Mouse (Mus musculus) lung, embryonic 16.5 days (tissue): ENCODE results near the gene Dlg5. TPM values are rescaled to one million over a fixed set of nuclear protein-coding genes. Genes with fewer than 3 reads are reported as not detected.

Experiments
- ATAC-seq: fragments of 200-750 bp; cut with Nextera tagmentation; 2 replicates; pipeline ENCODE4 v1.8.0; 2017; ENCODE audit warnings: low read depth, mild to moderate bottlenecking, moderate library complexity
- H3K27ac ChIP-seq: fragments of 300-500 bp; sonication (generic); 2 replicates; pipeline ENCODE4 v1.5.1; 2014; ENCODE audit warnings: mild to moderate bottlenecking, control low read depth, low read length
- H3K27me3 ChIP-seq: fragments of 300-500 bp; sonication (generic); 2 replicates; pipeline ENCODE4 v1.6.1; 2014; ENCODE audit warnings: low read depth, low read length, mixed read lengths; ENCODE audit not compliant: control insufficient read depth, insufficient read depth
- H3K36me3 ChIP-seq: fragments of 300-500 bp; sonication (generic); 2 replicates; pipeline ENCODE4 v1.6.1; 2014; ENCODE audit warnings: low read length; ENCODE audit not compliant: control insufficient read depth, insufficient read depth
- H3K4me1 ChIP-seq: fragments of 300-500 bp; sonication (generic); replicated peaks from 2 replicates; pipeline ENCODE4 v1.6.1; 2014; ENCODE audit warnings: low read length, mixed read lengths; ENCODE audit not compliant: control insufficient read depth, insufficient read depth
- H3K4me2 ChIP-seq: fragments of 300-500 bp; sonication (generic); 2 replicates; pipeline ENCODE4 v1.6.1; 2014; ENCODE audit warnings: low read depth, low read length, control low read depth
- H3K4me3 ChIP-seq: fragments of 300-500 bp; sonication (generic); 2 replicates; pipeline ENCODE4 v1.5.1; 2014; ENCODE audit warnings: mild to moderate bottlenecking, low read length, control low read depth
- H3K9ac ChIP-seq: fragments of 300-500 bp; sonication (generic); 2 replicates; pipeline ENCODE4 v1.6.1; 2014; ENCODE audit warnings: low read length, control low read depth
- H3K9me3 ChIP-seq: fragments of 300-500 bp; sonication (generic); 2 replicates; pipeline ENCODE4 v1.6.1; 2016; ENCODE audit warnings: low read length; ENCODE audit not compliant: control insufficient read depth
- WGBS: fragments of 180-500 bp; shearing (Covaris S2); extraction: QIAGEN DNeasy Blood & Tissue Kit; methylation state at CpG from one replicate; pipeline ENCODE4 v1.1.7; 2014; 5-methylcytosine and 5-hydroxymethylcytosine counted together
- microRNA-seq: library from miRNA; unstranded; fragments of <30 nt; microRNA quantifications from one replicate; pipeline ENCODE4, GENCODE M21; 2016
- polyA plus RNA-seq: library from polyadenylated mRNA; unstranded; fragments of >200 nt; fragmentation: Nextera tagmentation; extraction: Ambion mirVana; gene quantifications from 2 replicates; pipeline ENCODE4 v1.2.1, GENCODE M21; 2015

Dlg5 gene
- polyA plus RNA-seq, 1 experiment from 2014 or later = 9.9 TPM

- ATAC-seq = no peak
- no peak overlapping the region for H3K9ac ChIP-seq
- 38% methylated on average over 1 of the region's 1 CpGs for WGBS
Measured at GRCm38 (mm10) chr14:24090790-24091189, 154.9 kb downstream of the Dlg5 start.

DNA sequence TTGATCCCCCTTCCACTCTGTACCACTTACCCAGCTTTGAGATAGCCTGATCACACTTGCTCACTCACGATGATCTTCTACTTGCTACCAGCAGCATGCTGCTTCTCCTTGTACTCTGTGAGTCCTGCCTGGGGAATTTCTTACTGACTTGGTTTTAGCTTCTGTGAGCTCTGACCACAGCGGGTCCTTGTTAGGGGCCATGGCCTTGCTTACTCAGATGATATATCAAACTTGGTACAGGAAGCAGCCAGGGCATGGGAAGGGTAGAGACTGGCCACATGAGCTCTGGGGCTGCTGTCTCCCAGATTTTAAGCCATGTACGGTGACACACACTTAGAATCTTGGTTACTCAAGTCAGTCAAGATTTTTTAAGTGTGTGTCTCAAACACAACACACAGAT is 156.5 kb downstream of the Dlg5 start:
- H3K27ac ChIP-seq = no peak overlapping the region
- H3K4me2 ChIP-seq = no peak overlapping the region
- no peaks in the 10 kb centered on the region for H3K4me1 ChIP-seq
- no peak for ATAC-seq
- H3K27me3 ChIP-seq = no peaks in the 10 kb centered on the region
- H3K9me3 ChIP-seq = no peaks in the 10 kb centered on the region
- no peak overlapping the region for H3K9ac ChIP-seq
- H3K4me3 ChIP-seq = no peak overlapping the region
- WGBS = 65% methylated on average over 3 of the region's 3 CpGs
- no peaks in the 10 kb centered on the region for H3K36me3 ChIP-seq

More at GRCm38 (mm10) chr14:24090790-24091189, 154.9 kb downstream of the Dlg5 start:
- H3K9me3 ChIP-seq = no peaks in the 10 kb centered on the region
- no peak overlapping the region for H3K27ac ChIP-seq
- no peak overlapping the region for H3K4me2 ChIP-seq
- H3K4me3 ChIP-seq = no peak overlapping the region
- H3K36me3 ChIP-seq = no peaks in the 10 kb centered on the region
- no peaks in the 10 kb centered on the region for H3K27me3 ChIP-seq
- no peaks in the 10 kb centered on the region for H3K4me1 ChIP-seq

DNA sequence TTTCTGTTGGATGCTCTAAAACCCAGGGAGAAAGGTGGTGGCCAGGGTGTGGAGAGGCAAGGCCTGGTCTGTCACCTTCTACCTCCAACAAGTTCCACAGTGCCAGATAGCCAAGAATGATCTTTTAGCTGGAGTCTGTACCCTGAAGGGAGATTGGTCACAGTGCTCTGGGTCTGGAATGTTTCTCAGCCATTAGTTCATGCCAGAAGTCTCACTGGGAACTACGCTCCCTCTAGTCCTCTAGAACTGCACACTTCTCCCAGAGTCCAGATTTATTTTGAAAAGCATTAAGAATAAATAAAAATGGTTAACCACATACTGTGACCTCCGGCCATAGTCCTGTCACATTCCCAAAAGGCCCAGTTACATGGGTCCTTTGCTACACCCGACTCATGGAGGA is 158.3 kb downstream of the Dlg5 start:
- no peaks in the 10 kb centered on the region for H3K36me3 ChIP-seq
- H3K27ac ChIP-seq = no peak overlapping the region
- no peak for ATAC-seq
- no peaks in the 10 kb centered on the region for H3K4me1 ChIP-seq
- H3K4me3 ChIP-seq = no peak overlapping the region
- no peak overlapping the region for H3K9ac ChIP-seq
- H3K27me3 ChIP-seq = no peaks in the 10 kb centered on the region
- no peaks in the 10 kb centered on the region for H3K9me3 ChIP-seq
- WGBS = 83% methylated on average over 3 of the region's 3 CpGs
- no peak overlapping the region for H3K4me2 ChIP-seq

DNA sequence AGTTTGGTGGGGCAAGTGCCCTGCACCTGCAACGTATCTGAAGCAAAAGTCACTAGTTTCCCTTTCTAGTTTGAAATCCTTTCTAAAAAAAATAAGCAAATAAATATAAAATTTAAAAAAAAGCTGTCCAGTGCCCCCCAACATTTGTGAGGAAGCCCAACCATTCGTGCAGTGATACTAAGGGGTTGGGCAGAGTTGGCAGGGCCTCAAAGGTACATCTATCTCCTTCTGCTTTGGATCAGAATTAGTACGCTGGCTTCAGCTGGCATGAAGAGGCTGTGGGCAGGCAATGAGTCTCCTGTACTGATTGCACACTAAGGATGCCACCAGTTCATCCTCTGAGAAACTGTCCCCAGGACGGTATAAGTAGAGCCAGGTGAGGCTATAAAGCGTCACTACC is 159.2 kb downstream of the Dlg5 start:
- H3K4me3 ChIP-seq = no peak overlapping the region
- no peak overlapping the region for H3K4me2 ChIP-seq
- H3K36me3 ChIP-seq = no peaks in the 10 kb centered on the region
- no peak overlapping the region for H3K27ac ChIP-seq
- no peak overlapping the region for H3K9ac ChIP-seq
- 53% methylated on average over 5 of the region's 5 CpGs for WGBS
- H3K27me3 ChIP-seq = no peaks in the 10 kb centered on the region
- no peak for ATAC-seq
- no peaks in the 10 kb centered on the region for H3K4me1 ChIP-seq
- no peaks in the 10 kb centered on the region for H3K9me3 ChIP-seq

Small RNAs within 50 kb of the gene (microRNA-seq; reads per million reads assigned to microRNA genes)
- gene Mir7210 = not detected

Other genes starting within 250 kb of the Dlg5 start
- 1.0 and 1.3 TPM in 2 replicates for gene Kcnma1, start 231.4 kb downstream of the Dlg5 start, polyA plus RNA-seq
- gene E330034G19Rik, start 47.3 kb upstream of the Dlg5 start, polyA plus RNA-seq = not detected in 2 replicates
- gene Polr3a, start 241.1 kb upstream of the Dlg5 start, polyA plus RNA-seq = 16.8 and 17.9 TPM in 2 replicates
- gene Rps24, start 241.2 kb upstream of the Dlg5 start, polyA plus RNA-seq = 792 and 827 TPM in 2 replicates